Mouse (Mus musculus) right cerebral cortex, postnatal 14 days (tissue): Measurements from ENCODE around the gene Sh3bgr.
A peak's percentile ranks its signal among the peaks of the same experiment; 100 is the strongest.

Experiments used
- DNase-seq: peaks from one replicate; pipeline ENCODE4 v3.0.0; 2022

Sh3bgr gene

DNA sequence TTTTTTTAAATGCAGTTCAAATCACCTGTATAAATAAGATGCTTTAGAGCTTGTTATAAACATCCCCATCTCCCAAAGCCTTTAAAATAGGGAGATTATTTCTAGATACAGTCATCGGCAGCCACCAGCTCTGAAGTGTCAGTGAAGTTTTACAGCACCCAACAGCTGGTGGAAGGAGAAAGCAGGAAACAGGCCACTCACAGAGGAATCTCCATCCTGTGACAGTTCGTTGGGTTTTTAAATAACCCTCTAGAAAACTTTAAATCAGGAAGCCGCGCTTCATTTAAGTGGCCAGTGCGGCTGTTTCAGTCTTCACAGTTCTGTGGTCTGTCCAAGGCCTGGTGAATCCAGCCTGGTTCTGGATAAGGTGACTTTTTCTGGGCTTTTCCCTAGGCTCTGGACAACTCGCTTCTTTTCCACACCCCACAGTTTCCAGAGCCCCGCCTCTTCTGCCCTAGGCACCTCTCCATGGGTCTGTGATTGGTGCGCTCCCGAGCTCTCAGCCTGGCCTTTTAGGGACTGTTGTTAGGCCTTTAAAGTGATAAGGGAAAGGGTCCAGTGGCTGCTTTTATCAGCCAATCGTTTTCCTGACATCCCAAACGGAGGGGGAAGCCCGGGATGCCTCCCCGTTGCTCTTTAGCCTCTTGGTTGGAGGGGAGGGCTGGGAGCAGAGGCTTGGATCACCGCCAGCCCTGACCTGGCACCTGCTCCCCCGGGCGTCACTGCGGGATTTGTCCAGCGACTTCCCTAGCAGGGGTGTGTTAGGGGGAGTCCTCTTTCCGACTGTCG is at the start of gene Sh3bgr:
Gene Sh3bgr, plus strand, starts transcription at position 538 of the 789 bp plus-strand sequence.
- peak; percentile 16 for DNase-seq

DNA sequence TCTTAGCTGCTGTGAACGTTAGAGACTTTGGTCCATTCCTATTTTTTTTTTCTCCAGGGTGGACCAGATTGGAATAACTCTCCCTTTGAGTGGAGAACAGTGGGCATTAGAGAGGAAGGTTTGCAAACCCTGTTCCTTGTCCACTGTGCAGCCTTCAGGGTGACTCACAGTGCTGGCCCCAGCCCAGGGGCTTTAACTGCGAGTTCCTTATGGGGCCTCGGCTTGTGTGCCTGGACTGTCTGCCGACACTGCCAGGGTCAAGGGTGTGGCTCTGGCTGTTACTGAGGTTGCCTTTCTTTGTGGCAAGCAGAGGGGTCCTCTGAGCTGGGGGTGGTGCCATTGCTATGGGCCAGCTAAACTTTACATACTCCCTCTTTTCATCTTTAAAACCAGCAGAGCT is 49.3 kb upstream of the Sh3bgr start:
- DNase-seq, result no peak

DNA sequence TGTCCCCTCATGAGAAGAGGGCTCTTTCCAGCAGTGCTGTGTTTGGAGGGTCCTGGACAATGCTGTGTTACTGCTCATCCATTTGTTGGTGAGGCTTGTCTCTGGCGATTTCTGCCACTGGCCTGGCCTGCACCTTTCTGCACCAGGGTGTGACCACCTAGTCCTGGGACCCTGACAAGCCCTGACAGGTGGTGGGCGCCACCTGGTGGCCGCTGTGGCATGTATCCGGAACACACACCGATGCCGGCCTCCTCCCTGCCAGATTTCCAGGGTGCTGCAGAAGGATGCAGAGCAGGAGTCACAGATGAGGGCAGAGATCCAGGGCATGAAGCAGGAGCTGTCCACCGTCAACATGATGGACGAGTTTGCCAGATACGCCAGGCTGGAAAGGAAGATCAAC is 48.7 kb upstream of the Sh3bgr start:
- DNase-seq, result peak; percentile 82

DNA sequence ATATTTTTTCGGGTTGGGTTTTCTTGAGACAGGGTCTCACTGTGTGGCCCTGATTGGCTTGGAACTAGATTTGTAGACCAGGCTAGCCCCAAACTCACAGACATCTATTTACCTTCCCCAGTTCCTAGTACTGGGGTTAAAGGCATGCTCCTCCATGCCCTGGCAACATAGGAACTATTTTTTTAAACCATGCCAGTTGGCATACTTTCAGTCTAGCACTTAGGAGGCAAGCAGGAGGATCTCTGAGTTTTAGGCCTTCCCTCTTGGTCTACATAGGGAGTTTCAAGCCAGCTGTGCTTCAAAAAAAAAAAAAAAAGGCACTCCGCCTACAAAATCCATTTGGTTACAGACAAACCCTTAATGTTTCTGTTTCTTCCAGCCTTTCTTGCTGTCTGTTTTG is 45.8 kb upstream of the Sh3bgr start:
- DNase-seq, result no peak

DNA sequence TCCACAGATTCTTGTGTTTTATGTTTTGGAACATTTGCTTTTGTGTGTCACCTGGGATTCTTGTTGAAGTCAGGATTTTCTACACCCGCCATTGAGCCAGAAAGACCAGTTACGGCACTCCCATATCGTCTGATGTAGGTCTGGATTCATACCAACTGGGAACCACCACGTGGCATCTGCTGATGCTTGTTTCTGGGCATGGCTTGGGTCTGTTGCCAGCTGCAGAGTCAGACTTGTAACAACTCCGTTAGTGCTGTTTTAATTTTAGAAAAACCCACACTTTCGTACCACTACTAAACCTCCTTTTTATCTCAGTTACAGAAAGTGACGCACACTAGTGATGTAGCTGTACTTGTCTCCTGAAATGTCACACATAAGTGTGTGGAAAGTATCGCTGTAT is 44.2 kb upstream of the Sh3bgr start:
- DNase-seq, result peak; percentile 68

DNA sequence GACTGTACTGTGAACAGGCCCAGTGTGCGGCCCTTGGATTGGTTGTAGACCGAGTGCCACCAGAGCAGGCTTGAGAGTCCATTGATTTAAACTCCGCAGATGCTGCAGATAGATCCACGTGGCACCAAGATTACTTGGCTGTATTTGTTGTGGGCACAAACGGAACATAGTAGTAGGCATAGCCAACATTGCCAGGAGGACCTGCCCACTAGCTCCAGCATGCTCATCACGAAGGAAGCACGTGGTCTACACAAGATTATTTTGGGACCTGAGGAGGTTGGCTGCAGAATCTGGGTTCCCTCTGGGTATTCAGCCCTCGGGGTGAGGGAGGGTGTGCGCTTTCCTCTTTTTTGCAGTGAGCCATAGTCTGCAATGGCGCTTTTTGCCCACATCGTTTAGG is 43.1 kb upstream of the Sh3bgr start:
- DNase-seq, result no peak

DNA sequence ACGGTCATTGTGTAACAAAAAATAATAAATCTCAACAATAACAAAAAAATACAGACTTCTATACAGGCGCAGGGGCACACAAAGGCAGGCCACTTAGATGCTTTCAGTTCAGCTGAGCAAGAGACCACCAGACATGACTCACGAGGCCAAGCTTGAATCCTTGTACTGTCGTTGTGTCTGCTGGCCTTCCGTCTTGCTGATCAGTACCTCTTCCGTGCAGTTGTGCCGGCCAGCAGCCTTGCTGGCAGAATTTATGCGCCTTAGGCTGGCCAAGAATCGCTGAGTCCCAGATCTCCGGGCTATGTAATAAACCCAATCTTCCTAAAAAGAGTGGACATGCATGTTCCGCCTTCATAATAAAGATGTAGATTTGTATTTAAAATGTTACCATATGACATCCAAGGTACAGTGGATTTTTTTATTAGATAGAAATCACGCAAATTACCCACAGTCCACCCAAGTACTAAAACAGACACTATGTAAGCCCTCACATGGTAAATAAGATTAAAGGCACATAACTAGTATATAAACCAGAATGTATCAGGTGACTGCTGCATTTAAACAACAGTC is 41.7 kb upstream of the Sh3bgr start:
- no peak for DNase-seq

DNA sequence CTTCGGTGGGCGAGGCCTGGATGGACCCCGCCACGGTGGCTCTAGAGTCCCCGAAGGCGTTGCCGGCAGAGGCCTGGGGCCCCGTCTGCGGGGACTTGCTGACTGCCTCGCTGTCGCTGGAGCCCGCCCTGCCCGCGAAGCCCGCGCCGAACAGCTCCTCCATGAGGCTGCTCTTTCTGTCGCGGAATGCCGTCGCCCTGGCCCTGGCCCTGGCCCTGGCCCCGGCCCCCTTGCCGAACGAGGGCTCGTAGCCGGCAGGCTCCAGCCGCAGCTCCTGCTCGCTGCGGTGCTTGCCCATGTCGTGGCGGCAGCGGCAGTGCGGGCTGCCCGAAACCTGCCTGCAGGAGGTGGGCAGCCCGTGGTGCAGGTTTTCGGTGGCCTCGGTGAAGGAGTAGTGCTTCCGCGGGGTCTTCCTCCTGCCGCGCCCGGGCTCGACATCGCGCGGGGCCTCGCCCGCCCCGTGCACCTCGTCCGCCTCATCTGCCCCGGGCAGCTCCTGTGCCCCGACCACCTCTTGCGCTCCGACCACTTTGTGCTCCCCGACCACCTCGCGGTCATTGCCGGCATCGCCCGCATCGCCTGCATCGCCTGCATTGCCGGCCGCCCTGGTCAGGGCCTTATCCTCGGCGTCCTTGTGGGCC is 41.0 kb upstream of the Sh3bgr start:
- DNase-seq, result peak; percentile 47

DNA sequence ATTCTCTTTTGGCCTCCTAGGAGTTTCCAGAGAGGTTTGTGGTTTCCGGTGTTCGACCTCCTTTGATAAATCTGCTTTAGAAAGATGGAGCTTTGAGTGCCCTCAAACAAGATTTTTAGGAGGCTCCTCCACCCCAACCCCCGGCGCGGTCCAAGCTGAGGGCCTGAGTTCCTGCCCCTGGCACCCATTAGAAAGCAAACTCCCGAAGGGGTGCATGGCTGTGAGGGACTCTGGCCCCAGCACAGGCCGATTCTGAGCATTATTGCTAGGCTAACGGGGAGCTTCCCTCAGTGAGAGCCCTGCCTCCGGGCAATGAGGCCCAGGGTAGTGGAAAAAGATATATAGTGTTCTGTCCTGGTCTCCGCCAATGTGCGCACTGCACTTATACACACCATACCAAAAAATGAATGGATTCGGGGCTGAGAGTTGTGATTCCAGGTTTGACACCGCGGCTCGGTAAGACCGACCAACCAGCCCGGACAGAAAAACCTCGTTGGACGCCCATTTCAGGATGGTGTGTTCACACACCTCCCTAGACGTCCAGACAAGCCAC is 40.4 kb upstream of the Sh3bgr start:
- no peak for DNase-seq

DNA sequence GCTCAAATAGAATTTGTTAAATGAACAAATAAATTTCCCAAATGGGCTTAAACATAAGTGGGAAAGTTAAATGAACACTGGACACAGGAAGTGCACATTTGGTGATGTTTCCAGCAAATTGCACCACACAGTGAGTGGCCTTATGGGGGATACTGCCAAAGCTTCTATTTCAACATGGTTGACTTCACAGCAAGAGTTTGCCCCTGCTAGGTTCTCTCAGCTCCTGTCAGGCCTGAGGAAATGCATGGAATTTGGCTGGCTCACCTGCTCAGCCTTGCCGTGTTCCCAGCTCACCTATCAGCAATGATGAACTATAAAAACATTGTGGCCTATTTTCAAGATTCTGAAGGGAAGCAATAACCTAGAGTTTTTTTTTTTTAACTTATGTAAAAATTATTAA is 39.3 kb upstream of the Sh3bgr start:
- no peak for DNase-seq

DNA sequence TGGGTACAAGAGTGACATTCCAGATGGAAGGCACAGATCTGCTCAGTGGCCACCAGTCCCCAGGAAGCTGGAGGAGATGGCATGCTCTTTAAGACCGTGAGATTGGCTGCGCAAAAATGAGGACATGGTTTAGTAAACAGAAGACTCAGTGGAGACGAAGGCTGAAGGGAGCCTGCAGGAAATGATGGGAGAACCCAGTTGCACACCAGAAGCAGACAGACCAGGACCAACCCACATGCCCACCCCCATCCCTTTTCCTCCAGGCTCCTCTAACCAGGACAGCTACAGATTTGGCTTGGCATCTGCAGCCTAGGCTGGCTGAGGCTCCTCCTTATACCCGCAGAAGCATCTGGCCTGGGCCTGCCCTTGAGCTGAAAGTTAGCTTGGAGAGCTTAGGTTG is 38.9 kb upstream of the Sh3bgr start:
- DNase-seq, result no peak

DNA sequence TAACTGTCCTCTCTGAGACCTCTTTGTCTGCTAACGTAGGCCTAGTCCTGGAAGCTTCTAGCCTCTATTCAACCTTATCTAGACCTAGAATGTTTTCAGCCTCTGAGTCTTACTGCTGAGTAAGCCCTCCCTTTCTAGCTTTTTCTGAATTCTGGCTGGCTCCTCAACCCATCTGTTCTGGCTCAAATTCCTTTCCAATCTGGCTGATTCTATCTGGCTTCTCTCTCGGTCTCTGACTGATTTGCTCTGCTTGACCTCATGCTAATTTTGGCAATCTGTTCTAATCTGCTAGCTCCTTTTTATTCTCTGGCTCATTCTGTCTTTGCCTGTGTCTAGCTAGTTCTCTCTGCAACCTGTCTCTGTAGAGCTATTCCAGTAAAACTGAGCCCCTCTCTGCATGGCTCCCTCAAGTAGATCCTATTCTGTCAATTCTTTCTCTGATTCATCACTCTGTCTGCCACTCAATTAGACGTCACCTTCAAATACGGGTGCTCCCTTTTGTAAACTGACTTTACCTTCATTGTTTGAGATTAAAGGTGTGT is 34.5 kb upstream of the Sh3bgr start:
- DNase-seq, result no peak

DNA sequence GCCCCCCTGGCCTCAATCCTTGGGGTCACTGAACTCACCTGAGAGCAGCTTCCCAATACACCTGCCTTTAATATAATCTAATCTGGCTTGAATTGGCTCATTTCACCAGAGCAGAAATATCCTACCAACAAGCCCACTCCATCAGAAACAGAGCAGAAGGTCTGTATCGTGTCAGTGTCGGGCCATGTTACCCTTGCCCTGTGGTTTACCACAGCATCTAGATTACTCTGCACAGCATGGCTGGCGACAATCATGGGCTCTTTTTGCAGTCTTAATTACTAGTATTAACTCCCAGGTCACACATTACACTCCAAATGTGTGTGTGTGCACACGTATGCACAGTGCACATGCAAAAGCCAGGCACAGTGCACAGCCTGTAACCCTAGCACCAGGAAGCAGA is 31.4 kb upstream of the Sh3bgr start:
- DNase-seq, result no peak

DNA sequence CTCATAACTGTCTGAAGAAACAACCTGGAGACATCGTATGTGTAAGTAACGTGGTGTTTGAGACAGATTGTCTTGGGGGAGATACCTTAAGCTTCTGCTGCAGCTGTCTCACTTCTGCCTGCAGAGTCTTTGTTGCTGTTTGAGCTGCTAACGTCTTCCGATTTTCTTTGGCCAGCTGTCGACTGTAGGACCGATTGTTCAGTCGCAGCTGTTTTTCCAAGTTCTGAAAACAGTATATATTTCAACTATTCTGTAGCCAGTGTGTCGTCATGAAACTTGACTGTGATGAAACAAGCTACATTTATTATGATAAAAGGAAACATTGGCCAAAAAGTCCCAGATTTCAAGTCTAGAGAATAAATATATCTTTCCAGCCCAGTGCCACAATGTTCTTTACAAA is 26.6 kb upstream of the Sh3bgr start:
- DNase-seq, result no peak

DNA sequence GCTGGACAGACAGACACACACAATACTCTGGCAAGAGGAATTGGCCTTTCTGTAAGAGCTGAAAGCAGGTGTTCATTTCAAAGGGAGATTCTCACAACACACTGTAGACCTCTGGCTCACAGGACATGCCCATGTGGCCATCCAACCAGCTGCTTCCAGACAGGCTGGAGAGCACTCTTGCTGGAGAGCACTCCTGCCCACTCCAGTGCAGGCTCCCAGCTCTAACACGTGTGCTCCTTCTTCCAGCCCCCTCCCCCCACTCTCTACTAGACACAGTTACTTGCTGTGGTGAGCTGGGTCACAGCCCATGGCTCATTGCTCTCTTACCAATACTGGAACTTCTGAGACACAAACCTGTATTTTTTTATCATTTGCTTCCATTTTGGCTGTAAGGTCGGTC is 24.9 kb upstream of the Sh3bgr start:
- DNase-seq, result no peak

DNA sequence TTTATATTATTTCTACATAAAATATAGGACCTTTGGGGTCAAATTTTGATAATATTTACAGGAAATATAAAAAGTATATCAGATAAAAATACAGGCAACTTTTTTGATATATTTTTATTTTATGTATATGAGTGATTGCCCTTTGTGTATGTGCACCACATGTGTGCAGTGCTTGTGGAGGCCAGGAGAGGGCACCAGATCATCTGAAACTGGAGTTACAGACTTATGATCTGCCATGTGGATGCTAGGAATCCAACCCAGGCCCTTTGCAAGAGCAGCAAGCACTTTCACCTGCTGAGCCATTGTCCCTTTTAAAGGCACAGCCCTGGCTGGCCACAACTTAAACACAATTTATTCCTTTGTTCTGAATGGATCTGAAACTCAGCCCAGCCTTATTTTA is 21.1 kb upstream of the Sh3bgr start:
- DNase-seq, result no peak

DNA sequence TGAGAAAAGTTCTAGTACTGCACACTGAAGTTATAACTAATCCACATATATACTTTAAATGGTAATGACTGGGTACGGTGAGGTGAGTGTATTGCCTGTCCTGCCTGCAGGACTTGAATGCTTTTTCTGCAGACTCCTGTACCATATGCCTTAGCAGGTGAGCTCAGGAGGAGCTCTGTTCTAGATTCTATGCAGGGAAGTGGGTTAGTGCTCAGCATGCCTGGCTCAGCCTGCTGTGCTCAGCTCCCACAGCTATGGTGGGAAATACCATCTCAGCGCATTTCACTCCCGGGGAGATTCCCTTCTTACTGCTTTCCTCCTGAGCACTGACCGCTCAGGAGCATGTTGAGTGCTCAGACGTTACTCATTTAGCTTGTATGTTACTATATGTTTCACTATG is 12.6 kb upstream of the Sh3bgr start:
- no peak for DNase-seq

DNA sequence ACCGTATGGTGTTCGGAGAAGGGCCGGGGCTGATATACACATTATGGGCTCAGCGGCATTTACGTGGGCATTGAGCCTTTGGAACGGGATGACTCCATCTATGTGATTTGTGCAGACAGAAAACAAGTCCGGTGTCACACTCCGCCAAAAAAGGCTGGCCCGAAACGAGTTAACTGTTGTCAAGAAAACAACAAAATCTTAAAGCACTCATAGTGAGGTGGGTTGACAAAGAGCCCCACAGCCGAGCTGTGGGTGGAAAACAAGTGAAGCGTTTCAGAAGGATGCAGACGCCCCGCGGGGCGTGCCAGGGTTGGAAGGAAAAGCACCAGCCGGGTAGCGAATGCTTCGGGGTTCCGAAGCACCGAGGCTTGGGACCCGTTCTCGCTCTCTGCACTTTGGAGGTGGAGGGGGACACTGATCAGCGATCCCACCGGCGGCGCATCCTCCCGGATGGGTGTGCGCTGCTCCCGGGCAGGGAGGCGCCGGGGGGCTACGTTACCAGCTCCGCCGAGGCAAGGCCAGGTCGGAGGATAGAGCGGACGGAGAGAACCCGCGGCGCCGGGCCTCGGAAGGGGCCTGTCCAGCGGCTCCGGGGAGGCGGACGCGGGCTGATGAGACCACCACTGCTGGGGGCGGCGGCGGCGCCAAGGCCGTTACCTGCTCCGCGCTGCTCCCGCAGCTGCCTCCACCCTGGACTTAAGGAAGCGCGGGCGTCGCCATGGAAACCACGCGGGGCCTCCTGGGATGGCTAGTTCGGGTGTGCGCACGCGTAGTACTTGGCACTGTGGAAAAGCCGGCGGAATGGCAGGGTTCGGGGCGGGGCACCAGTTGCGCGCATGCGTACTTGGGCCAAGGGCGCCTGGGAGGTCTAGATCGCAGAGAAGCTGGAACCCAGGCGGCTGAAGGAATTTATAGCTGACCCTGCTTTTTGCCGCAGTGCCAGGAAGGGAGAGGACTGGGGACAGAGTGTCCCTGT is 8.4 kb upstream of the Sh3bgr start, which contains the start of gene Lca5l:
Gene Lca5l, minus strand, starts transcription at position 741 of the 976 bp plus-strand sequence.
- DNase-seq, result peak; percentile 100

DNA sequence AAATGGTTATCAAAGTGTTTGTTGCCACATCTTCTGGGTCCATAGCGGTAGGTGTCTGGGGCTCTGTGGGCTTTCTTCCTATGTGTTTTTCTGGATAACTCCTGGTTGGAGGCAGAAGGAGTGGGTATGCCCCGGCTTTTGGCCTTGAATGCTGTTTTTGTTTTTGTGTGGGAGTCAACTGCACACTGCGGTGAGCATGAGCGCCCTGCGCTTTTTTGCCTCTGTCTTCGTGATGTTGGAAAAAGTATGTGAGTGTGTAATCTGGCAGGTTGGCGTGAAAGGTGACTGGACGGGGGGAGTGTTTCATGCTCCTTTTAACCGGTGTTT is 415 bp downstream of the Sh3bgr start:
- no peak for DNase-seq

DNA sequence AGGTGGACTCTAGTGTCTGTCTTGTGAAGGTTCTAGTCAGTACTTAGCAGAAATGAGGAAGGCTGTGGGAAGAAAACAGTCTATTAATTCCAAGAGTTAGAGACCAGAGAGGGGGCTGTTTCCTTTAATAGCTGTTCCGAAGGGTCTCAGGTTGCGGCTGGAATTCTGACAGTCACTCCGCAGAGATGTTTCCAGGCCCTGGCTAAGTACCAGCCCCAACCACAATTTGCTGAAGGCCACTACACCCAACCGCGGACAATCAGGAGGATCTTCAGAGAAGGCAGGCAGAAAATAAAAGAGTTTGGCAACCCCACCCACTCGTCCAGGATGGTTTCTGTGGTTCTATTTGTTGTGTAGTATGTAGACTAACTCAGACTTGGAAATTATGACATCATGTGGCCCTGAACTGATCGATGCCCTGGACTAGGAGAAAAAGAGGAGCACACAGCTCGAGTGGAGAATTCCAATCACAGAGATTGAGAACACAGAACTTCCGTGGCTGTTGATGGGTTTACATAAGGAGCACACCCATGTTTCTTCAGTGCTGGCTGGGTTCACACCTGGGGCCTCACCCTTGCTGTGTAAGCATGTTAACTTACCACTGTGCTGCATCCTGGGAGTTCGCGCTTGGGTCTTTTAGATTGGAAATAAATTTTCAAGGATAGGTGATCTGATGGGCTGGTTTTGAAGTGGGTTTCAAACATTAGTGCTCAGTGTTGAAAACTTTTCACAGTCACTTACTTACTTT is 1.4 kb downstream of the Sh3bgr start:
- DNase-seq, result no peak

DNA sequence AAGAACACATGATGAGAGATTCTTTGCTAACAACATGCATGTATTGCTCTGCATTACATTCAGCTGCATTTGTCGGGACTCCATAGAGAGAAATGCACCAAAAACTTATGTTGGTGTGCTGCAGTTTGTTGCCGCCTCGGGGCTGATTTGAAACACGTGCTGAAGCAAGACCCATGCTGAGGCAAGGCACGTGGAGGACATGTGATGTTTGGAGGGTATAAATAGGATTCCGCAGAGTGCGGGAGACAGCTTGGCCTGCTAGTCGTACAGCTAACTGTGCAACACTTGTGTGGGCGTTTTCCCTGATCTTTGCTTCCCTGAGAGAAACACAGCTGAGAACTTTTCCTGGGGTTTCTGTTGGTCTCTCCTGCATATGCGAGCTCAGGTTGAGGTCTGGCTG is 9.5 kb downstream of the Sh3bgr start:
- no peak for DNase-seq

DNA sequence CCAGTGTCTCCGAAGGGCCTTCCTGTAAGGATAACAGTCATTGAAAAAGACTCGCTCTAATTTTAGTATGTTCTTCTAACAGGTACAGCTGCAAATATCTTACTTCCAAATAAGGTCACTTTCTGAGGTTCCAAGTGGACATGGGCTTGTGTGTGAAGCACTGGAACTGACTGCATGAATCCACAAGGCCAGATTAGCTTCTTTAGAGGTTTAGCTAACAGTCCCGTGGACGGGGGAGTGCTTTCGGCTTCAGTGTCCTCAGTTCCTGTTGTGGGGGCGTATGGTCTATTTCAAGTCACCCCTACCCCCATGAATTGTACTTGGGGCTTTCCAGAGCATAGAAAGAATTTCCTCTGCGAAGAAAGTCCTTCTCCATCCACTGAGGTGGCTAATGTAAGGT is 10.6 kb downstream of the Sh3bgr start:
- no peak for DNase-seq
